Mouse (Mus musculus) thymus, postnatal 10 days (tissue): ENCODE results near the gene Chaf1a.

Experiments used
- DNase-seq, 2 experiments: peaks; one replicate each; pipeline ENCODE4 v3.0.0; 2021; ENCODE audit warnings: low spot score in 2 of 2

Chaf1a gene

GRCm38 (mm10) chr17:56119431-56119830 lies 79.2 kb downstream of the Chaf1a start:
- no peak for DNase-seq

GRCm38 (mm10) chr17:56119981-56120880 lies 80.0 kb downstream of the Chaf1a start:
- DNase-seq = no peak

GRCm38 (mm10) chr17:56121826-56122225 lies 81.6 kb downstream of the Chaf1a start, which contains the start of gene Lrg1:
Gene Lrg1, minus strand, starts transcription at chr17:56122001.
- no peak for DNase-seq
